Mouse (Mus musculus) left cerebral cortex, postnatal 36 days (tissue): Measurements from ENCODE around the gene Svep1. TPM values are rescaled to one million over a fixed set of nuclear protein-coding genes. Genes with fewer than 3 reads are reported as not detected.
A peak's percentile ranks its signal among the peaks of the same experiment; 100 is the strongest.

Experiments
- DNase-seq, 2 experiments: peaks; one replicate each; pipeline ENCODE4 v3.0.0; 2021 to 2022; ENCODE audit warnings: low spot score in 2 of 2, mixed read lengths in 1 of 2
- intact Hi-C: fragments of 180-260 bp; cut with DNase I; formaldehyde crosslinking; loops from one replicate; pipeline ENCODE4 v1.15.1; 2025
- total RNA-seq, 2 experiments: library from RNA; stranded (reverse); gene quantifications; 2 replicates each; pipeline ENCODE4 v1.2.3; 2021

The Svep1 gene
- total RNA-seq, 2 experiments from 2014 or later = 0.64 to 1.2 TPM

GRCm38 (mm10) chr4:58032714-58033113 is 173.9 kb downstream of the Svep1 start:
- intact Hi-C loops = no loop called here
- DNase-seq = peak in 1 of 2 experiments; percentile 6

- DNase-seq = no peak
- intact Hi-C loops = no loop called here
Observed at GRCm38 (mm10) chr4:58009024-58009423, 197.6 kb downstream of the Svep1 start, which contains the start of gene Txndc8. Gene Txndc8 (minus strand): TSS chr4:58009124.

- intact Hi-C loops = no loop called here
- DNase-seq = no peak
Observed at GRCm38 (mm10) chr4:58003501-58003900, 203.2 kb downstream of the Svep1 start.

Other genes starting within 250 kb of the Svep1 start
- not detected for gene Txndc8, start 197.7 kb downstream of the Svep1 start, total RNA-seq
- 1 to 10 TPM; 2.4 to 2.9 TPM for gene Musk, start 79.1 kb upstream of the Svep1 start, total RNA-seq